Mouse (Mus musculus): ENCODE data around the gene Neurl2. TPM values are rescaled to one million over a fixed set of nuclear protein-coding genes. Genes with fewer than 3 reads are reported as not detected.
A peak's percentile ranks its signal among the peaks of the same experiment; 100 is the strongest.
"Not testable (repeated sequence)": the region's sequence is repeated elsewhere in the genome, so short reads cannot be mapped to it uniquely, and the experiment has no call there.

Neurl2 gene
- total and polyA plus RNA-seq, 3 experiments, result 1.8 to 4.1 (median 2.1) TPM

DNA sequence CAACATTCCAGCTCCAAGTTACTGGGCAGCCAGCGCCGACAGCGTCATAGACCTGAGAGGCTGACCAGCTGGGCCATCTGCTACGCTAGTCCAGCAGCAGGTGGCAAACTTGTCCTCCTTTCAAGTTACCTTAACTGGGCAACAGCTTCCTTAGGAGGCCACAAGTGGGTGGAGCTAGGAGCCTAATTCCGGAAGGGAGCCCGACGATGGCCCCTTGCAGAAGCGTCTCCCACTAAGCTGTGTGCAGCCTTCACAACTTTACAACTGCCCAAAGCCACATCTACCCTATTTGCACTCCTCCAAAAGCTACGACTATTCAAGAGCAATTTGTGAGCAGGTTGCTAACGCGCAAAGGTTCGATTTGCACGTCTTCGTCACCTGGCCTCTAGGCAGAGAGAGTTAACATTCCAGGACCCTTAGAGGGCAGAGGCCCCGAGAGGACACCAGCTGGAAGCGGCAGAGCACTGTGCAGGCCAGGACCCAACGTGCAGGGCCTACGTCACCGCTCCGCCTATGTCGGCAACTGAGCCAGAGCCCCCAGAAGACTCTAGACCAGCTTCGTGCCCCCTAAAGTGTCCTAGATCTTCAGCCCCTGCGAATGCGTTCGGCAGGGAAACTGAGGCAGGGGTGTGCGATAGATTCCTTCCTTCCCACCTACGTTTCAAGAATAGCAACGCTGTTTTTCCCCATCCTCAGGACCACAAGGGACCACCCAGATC is 45.4 kb upstream of the Neurl2 start (continued):
- TF ChIP-seq ELF1 (IDR thresholded peaks at IDR 0.05; ENCODE audit: low read depth, low read length) (peak; percentile 86), KAT2A (IDR thresholded peaks at IDR 0.05; ENCODE audit: insufficient replicate concordance, low read length) (no peak)

DNA sequence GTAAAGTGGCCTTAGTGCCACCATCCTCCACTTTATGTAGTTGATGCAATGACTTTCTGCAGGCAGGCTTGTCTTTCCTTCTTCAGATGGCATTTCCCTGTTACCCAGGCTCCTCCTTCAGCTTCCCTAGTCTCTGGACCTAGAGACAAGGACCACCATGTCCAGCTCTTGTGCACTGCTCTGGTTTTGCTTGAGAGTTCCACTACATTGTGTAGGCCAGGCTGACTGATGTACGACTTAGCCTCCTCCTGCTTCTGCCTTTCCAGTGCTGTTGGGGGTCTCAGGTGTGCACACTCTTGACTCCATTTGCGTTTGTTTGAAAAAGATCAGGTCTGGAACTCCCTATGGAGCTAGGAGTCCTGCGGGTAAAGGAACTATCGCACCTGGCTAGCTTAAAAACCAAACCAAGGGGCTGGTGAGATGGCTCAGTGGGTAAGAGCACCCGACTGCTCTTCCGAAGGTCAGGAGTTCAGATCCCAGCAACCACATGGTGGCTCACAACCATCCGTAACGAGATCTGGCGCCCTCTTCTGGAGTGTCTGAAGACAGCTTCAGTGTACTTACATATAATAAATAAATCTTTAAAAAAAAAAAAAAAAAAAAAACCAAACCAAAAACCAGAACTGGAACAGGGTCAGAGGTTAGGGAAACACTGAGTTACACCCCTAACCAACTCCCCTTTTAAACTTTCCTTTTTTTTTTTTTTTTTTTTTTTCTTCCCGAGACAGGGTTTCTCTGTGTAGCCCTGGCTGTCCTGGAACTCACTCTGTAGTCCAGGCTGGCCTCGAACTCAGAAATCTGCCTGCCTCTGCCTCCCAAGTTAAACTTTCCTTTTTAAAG is 44.3 kb upstream of the Neurl2 start:
- peaks cover 2 to 22% of the 10 kb centered on the region in 2 experiments for H3K4me1 ChIP-seq (ENCODE audit: control insufficient read depth in 1 of 2, insufficient read depth in 2 of 2)
- dilution Hi-C loops (cut with MboI; ENCODE audit: extremely low pct_ligation_motif_present, extremely low pct_unique_long_range_greater_than_20kb, low sequenced_read_pairs); H3K4me3 ChIP-seq (replicated peaks in 1 of 3; ENCODE audit: low read depth in 2 of 3, low read length in 2 of 3, poor library complexity in 1 of 3): not testable (repeated sequence)

DNA sequence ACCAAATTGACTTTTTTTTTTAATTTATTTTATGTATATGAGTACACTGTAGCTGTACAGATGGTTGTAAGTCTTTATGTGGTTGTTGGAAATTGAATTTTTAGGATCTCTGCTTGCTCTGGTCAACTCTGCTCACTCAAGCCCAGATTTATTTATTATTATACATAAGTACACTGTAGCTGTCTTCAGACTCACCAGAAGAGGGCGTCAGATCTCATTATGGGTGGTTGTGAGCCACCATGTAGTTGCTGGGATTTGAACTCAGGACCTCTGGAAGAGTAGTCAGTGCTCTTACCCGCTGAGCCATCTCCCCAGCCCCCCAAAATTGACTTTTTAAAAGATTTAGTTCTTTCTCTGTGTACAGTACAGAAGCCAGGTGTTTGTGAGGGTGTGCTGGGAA is 42.4 kb upstream of the Neurl2 start:
- dilution Hi-C loops (cut with MboI; ENCODE audit: extremely low pct_ligation_motif_present, extremely low pct_unique_long_range_greater_than_20kb, low sequenced_read_pairs); H3K36me3 ChIP-seq (replicated peaks in 1 of 2; ENCODE audit: control insufficient read depth in 1 of 2, insufficient read depth in 1 of 2, low read length in 1 of 2); H3K27ac ChIP-seq (ENCODE audit: insufficient read depth, low read depth); H3K4me3 ChIP-seq (replicated peaks in 1 of 3; ENCODE audit: low read depth in 2 of 3, low read length in 2 of 3, poor library complexity in 1 of 3); H3K9ac ChIP-seq (ENCODE audit: insufficient read depth, low read depth); H3K4me1 ChIP-seq (ENCODE audit: control insufficient read depth in 1 of 2, insufficient read depth in 2 of 2); H3K4me2 ChIP-seq (ENCODE audit: insufficient read depth, low read depth, poor library complexity, severe bottlenecking); H3K27me3 ChIP-seq (replicated peaks); DNase-seq (ENCODE audit: extremely low read depth); H3K79me2 ChIP-seq (replicated peaks; ENCODE audit: control insufficient read depth, extremely low read depth, insufficient read depth, poor library complexity, severe bottlenecking); H3K9me3 ChIP-seq (replicated peaks; ENCODE audit: low read length): not testable (repeated sequence)
- in situ Hi-C loops (cut with MboI; ENCODE audit: low pct_ligation_motif_present, low pct_unique_long_range_greater_than_20kb, low sequenced_read_pairs), result loop anchor here (5.0 kb wide), 1 partner anchor 43 kb away; the partner anchor contains the start of genes Ctsa and Neurl2

More for the DNA sequence above, 44.3 kb upstream of the Neurl2 start:
- not testable (repeated sequence) for H3K9ac ChIP-seq (ENCODE audit: insufficient read depth, low read depth); H3K36me3 ChIP-seq (replicated peaks in 1 of 2; ENCODE audit: control insufficient read depth in 1 of 2, insufficient read depth in 1 of 2, low read length in 1 of 2); H3K27ac ChIP-seq (ENCODE audit: insufficient read depth, low read depth); H3K27me3 ChIP-seq (replicated peaks); DNase-seq (ENCODE audit: extremely low read depth); H3K9me3 ChIP-seq (replicated peaks; ENCODE audit: low read length)
- Histone ChIP-seq H3K79me2 (replicated peaks; ENCODE audit: control insufficient read depth, extremely low read depth, insufficient read depth, poor library complexity, severe bottlenecking) (peaks cover 18% of the 10 kb centered on the region), H3K4me2 (ENCODE audit: insufficient read depth, low read depth, poor library complexity, severe bottlenecking) (peak overlapping the region; percentile 53; the same call in 1 of the 2 replicates)
- peak in 1 of 2 experiments; percentile 32; a peak in 1 of 4 replicates for TF ChIP-seq CTCF (conservative IDR thresholded peaks at IDR 0.05 in 1 of 2, IDR thresholded peaks at IDR 0.05 in 1 of 2; ENCODE audit: low read depth in 2 of 2, low read length in 2 of 2)
- TF ChIP-seq ZNF384 (IDR thresholded peaks at IDR 0.05; ENCODE audit: low read depth, low read length), result peak; percentile 80
- in situ Hi-C loops (cut with MboI; ENCODE audit: low pct_ligation_motif_present, low pct_unique_long_range_greater_than_20kb, low sequenced_read_pairs), result loop anchor here (5.0 kb wide), 1 partner anchor 45 kb away; the partner anchor contains the start of genes Ctsa and Neurl2

DNA sequence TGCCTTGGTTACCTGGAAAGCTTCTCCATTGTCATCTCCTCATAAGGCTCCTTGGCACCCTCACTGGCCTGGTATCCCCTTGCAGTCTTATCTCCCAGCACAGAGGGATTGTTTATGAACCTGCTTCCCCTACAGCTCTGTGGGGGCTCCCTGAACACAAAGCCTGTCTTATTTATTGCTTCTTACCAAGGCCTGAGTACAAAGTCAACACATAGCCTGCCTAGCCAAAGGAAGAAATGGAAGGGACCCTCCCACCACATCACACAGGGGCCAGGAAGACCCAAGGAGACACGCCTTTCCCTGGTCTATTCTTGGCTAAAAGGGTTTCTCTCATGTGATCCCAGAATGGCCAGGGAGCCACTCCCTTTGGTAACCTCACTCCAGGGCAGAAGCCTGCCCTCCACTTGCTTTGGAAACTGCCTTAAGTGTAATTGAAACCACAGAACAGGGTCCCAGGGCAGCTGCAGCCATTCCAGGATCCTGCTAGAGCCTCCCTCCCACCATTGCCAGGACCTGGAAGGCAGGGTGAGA is 41.0 kb upstream of the Neurl2 start:
- TF ChIP-seq JUND (conservative IDR thresholded peaks at IDR 0.05; ENCODE audit: low read depth, low read length) (no peak), NELFE (IDR thresholded peaks at IDR 0.05; ENCODE audit: low read depth, low read length) (no peak), MAZ (IDR thresholded peaks at IDR 0.05; ENCODE audit: low read depth, low read length) (no peak), TCF12 (IDR thresholded peaks at IDR 0.05; ENCODE audit: low read depth, low read length) (no peak), CTCF (conservative IDR thresholded peaks at IDR 0.05 in 1 of 2, IDR thresholded peaks at IDR 0.05 in 1 of 2; ENCODE audit: low read depth in 2 of 2, low read length in 2 of 2) (no peak), ZMIZ1 (IDR thresholded peaks at IDR 0.05; ENCODE audit: low read depth, low read length) (no peak)
- no peak overlapping the region for H3K4me2 ChIP-seq (ENCODE audit: insufficient read depth, low read depth, poor library complexity, severe bottlenecking)
- H3K79me2 ChIP-seq (replicated peaks; ENCODE audit: control insufficient read depth, extremely low read depth, insufficient read depth, poor library complexity, severe bottlenecking), result no peaks in the 10 kb centered on the region
- H3K4me1 ChIP-seq (ENCODE audit: control insufficient read depth in 1 of 2, insufficient read depth in 2 of 2), result peaks cover 0 to 5% of the 10 kb centered on the region in 2 experiments; a peak in 2 of 4 replicates
- H3K9ac ChIP-seq (ENCODE audit: insufficient read depth, low read depth), result no peak overlapping the region
- no peak overlapping the region for H3K4me3 ChIP-seq (replicated peaks in 1 of 3; ENCODE audit: low read depth in 2 of 3, low read length in 2 of 3, poor library complexity in 1 of 3)
- no peaks in the 10 kb centered on the region for H3K27me3 ChIP-seq (replicated peaks)
- DNase-seq (ENCODE audit: extremely low read depth), result no peak
- peaks cover 0 to 4% of the 10 kb centered on the region in 2 experiments for H3K36me3 ChIP-seq (replicated peaks in 1 of 2; ENCODE audit: control insufficient read depth in 1 of 2, insufficient read depth in 1 of 2, low read length in 1 of 2)
- in situ Hi-C loops (cut with MboI; ENCODE audit: low pct_ligation_motif_present, low pct_unique_long_range_greater_than_20kb, low sequenced_read_pairs), result no loop called here
- dilution Hi-C loops (cut with MboI; ENCODE audit: extremely low pct_ligation_motif_present, extremely low pct_unique_long_range_greater_than_20kb, low sequenced_read_pairs), result no loop called here
- H3K27ac ChIP-seq (ENCODE audit: insufficient read depth, low read depth), result no peak overlapping the region
- peaks cover 11% of the 10 kb centered on the region for H3K9me3 ChIP-seq (replicated peaks; ENCODE audit: low read length)
